Mouse (Mus musculus) megakaryocyte, embryonic 14.5 days (primary cell): ENCODE data around the gene Mrpl46.

Source experiments
- FLI1 ChIP-seq: IDR thresholded peaks from 2 replicates; pipeline ENCODE4 v1.6.1; 2012; ENCODE audit warnings: low read length, inconsistent platforms, mixed read lengths
- GATA1 ChIP-seq: IDR thresholded peaks from 3 replicates; pipeline ENCODE4 v1.6.1; 2012; ENCODE audit warnings: mixed read lengths, low read length, inconsistent platforms, borderline replicate concordance

GRCm38 (mm10) chr7:78796624-78797023, 13.3 kb upstream of the Mrpl46 start:
- TF ChIP-seq GATA1 (no peak), FLI1 (no peak)
